Mouse (Mus musculus) limb, embryonic 12.5 days (tissue): ENCODE data around the gene Gpc5. TPM values are rescaled to one million over a fixed set of nuclear protein-coding genes. Genes with fewer than 3 reads are reported as not detected.

Experiments used
- ATAC-seq: fragments of 200-750 bp; cut with Nextera tagmentation; 2 replicates; pipeline ENCODE4 v1.8.0; 2017; ENCODE audit warnings: low read depth, moderate TSS enrichment; ENCODE audit not compliant: insufficient number of reproducible peaks, insufficient read depth, low FRiP score, low TSS enrichment
- H3K27ac ChIP-seq: fragments of 300-500 bp; sonication (generic); 2 replicates; pipeline ENCODE4 v1.5.1; 2016; ENCODE audit warnings: mild to moderate bottlenecking, moderate library complexity
- H3K27me3 ChIP-seq: fragments of 300-500 bp; sonication (generic); 2 replicates; pipeline ENCODE4 v1.6.1; 2016; ENCODE audit warnings: mild to moderate bottlenecking, moderate library complexity
- H3K36me3 ChIP-seq: fragments of 300-500 bp; sonication (generic); 2 replicates; pipeline ENCODE4 v1.6.1; 2016; ENCODE audit warnings: mild to moderate bottlenecking, moderate library complexity
- H3K4me1 ChIP-seq: fragments of 300-500 bp; sonication (generic); replicated peaks from 2 replicates; pipeline ENCODE4 v1.6.1; 2016
- H3K4me2 ChIP-seq: fragments of 300-500 bp; sonication (generic); 2 replicates; pipeline ENCODE4 v1.6.1; 2016; ENCODE audit warnings: mild to moderate bottlenecking, moderate library complexity
- H3K4me3 ChIP-seq: fragments of 300-500 bp; sonication (generic); replicated peaks from 2 replicates; pipeline ENCODE4 v1.5.1; 2016; ENCODE audit warnings: mild to moderate bottlenecking
- H3K9ac ChIP-seq: fragments of 300-500 bp; sonication (generic); replicated peaks from 2 replicates; pipeline ENCODE4 v1.6.1; 2016; ENCODE audit warnings: mild to moderate bottlenecking, moderate library complexity
- H3K9me3 ChIP-seq: fragments of 300-500 bp; sonication (generic); 2 replicates; pipeline ENCODE4 v1.6.1; 2016; ENCODE audit warnings: mild to moderate bottlenecking, moderate library complexity
- WGBS: fragments of 180-500 bp; shearing (Covaris S2); methylation state at CpG from one replicate; pipeline ENCODE4 v1.1.7; 2016; 5-methylcytosine and 5-hydroxymethylcytosine counted together
- polyA plus RNA-seq: library from polyadenylated mRNA; unstranded; fragments of >200 nt; fragmentation: Nextera tagmentation; extraction: Ambion mirVana; gene quantifications from 2 replicates; pipeline ENCODE4 v1.2.1, GENCODE M21; 2016

The Gpc5 gene
- polyA plus RNA-seq, 1 experiment from 2014 or later: 1.2 TPM

DNA sequence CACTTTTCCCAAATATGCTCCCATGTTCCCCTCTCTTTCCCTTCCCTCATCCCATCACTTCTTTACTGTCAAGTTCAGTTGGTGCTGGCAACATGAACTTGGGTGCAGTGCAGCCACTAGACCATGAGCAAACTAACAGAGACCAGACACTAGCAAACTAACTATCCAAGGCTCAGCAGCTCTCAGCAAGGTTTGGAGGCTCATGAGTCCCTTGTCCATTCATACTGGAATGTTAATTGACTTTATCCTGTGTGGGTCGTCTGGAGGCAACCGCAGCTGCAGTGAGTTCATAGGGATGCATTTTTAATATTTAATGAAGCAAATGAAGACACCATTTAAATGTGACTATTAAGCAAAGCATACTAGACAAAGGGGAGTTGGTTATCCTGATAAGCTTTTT is 1292.6 kb downstream of the Gpc5 start:
- no peak overlapping the region for H3K4me3 ChIP-seq
- H3K4me1 ChIP-seq: no peaks in the 10 kb centered on the region
- H3K9me3 ChIP-seq: no peaks in the 10 kb centered on the region
- H3K4me2 ChIP-seq: no peak overlapping the region
- H3K36me3 ChIP-seq: no peaks in the 10 kb centered on the region
- H3K27me3 ChIP-seq: no peaks in the 10 kb centered on the region
- 75% methylated on average over 2 of the region's 2 CpGs for WGBS
- H3K27ac ChIP-seq: no peak overlapping the region
- H3K9ac ChIP-seq: no peak overlapping the region
- ATAC-seq: no peak

DNA sequence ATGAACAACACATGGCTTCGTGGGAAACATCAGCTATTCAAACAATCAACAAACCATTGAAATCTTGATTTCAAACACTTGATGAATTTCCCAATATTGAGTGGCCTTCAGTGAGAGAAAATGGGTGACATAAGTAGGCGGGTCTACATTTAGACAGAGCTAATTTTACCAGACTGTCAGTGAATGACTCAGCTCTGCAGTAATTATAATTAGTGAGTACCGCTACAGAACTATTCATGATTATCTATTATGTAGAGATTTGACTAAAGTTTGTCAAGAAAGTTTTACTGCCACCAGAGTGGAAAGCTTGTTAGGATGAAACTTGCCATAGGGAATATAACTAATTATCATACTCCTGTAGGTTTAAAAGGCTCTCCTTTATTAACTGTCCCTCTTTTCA is 1323.5 kb downstream of the Gpc5 start:
- ATAC-seq: no peak
- Histone ChIP-seq H3K4me3 (no peak overlapping the region), H3K4me1 (no peaks in the 10 kb centered on the region), H3K27me3 (no peaks in the 10 kb centered on the region), H3K36me3 (no peaks in the 10 kb centered on the region), H3K9ac (no peak overlapping the region), H3K4me2 (no peak overlapping the region), H3K9me3 (no peaks in the 10 kb centered on the region), H3K27ac (no peak overlapping the region)
- 82% methylated on average over 3 of the region's 3 CpGs for WGBS

DNA sequence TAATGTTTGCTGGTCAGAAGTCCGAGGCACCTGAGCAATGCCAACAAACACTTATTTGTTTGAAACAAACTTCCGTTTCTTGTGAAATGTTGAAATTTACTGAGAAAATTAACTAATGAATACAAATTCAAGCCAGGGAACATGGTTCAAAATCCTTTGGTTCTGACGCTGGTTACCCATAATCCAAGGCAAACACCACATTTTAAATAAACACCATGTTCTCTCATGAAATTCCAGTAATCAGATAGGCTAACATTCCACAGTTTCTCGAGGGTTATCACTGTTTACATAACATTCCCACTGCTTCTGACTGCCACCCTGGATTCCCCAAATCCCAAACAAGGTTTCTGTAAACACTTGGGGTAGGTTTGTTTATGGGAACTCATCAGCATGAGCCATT is 1356.2 kb downstream of the Gpc5 start:
- no peaks in the 10 kb centered on the region for H3K9me3 ChIP-seq
- H3K4me2 ChIP-seq: no peak overlapping the region
- no peak for ATAC-seq
- H3K9ac ChIP-seq: no peak overlapping the region
- no peaks in the 10 kb centered on the region for H3K36me3 ChIP-seq
- no peaks in the 10 kb centered on the region for H3K4me1 ChIP-seq
- H3K27me3 ChIP-seq: no peaks in the 10 kb centered on the region
- no peak overlapping the region for H3K27ac ChIP-seq
- H3K4me3 ChIP-seq: no peak overlapping the region
- WGBS: 54% methylated on average over 4 of the region's 4 CpGs

DNA sequence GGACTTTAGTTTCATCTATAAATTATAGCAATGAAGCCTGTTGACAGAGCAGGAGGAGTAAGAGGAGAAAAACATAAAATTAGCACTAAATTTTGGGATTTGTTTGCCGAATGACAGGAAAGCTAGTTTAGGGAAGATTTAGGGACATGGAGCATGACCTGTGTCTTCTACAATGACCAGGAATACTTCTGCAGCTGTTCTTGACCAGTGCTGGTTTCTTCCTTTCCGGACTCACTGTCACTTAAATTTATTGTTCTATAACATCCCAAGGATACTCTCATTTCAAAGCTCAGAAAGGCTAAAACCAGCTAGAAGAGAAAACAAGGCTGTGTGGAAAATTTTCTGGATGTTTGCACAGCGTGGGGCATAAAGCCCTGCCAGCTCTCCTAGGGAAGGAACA is 1361.3 kb downstream of the Gpc5 start:
- Histone ChIP-seq H3K9me3 (no peaks in the 10 kb centered on the region), H3K36me3 (no peaks in the 10 kb centered on the region), H3K27me3 (no peaks in the 10 kb centered on the region), H3K27ac (no peak overlapping the region), H3K9ac (no peak overlapping the region), H3K4me1 (no peaks in the 10 kb centered on the region), H3K4me2 (no peak overlapping the region), H3K4me3 (no peak overlapping the region)
- ATAC-seq: no peak
- WGBS: 55% methylated on average over 3 of the region's 3 CpGs

DNA sequence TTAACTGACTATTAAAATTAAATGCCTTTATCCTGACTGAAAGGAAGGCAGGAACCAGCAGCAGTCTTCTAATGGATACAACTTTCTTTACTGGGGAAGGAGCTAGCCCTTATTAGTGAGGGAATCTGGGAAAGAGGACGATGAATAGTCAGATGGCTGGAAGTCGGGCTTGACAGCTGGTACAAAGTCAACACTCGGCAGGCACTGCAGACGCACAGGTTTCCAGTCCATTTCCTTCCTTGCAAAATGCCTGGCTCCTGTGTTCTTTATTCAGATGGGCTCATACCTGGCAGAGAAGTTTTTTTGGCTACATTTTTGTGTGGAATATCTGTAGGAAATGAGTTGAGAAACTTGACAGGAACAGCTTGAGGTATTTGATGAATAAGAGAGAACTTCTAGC is 1364.2 kb downstream of the Gpc5 start:
- WGBS: 38% methylated on average over 4 of the region's 4 CpGs
- H3K4me2 ChIP-seq: no peak overlapping the region
- H3K4me1 ChIP-seq: no peaks in the 10 kb centered on the region
- H3K9me3 ChIP-seq: no peaks in the 10 kb centered on the region
- ATAC-seq: no peak
- H3K27ac ChIP-seq: no peak overlapping the region
- H3K4me3 ChIP-seq: no peak overlapping the region
- H3K27me3 ChIP-seq: no peaks in the 10 kb centered on the region
- no peak overlapping the region for H3K9ac ChIP-seq
- H3K36me3 ChIP-seq: no peaks in the 10 kb centered on the region

DNA sequence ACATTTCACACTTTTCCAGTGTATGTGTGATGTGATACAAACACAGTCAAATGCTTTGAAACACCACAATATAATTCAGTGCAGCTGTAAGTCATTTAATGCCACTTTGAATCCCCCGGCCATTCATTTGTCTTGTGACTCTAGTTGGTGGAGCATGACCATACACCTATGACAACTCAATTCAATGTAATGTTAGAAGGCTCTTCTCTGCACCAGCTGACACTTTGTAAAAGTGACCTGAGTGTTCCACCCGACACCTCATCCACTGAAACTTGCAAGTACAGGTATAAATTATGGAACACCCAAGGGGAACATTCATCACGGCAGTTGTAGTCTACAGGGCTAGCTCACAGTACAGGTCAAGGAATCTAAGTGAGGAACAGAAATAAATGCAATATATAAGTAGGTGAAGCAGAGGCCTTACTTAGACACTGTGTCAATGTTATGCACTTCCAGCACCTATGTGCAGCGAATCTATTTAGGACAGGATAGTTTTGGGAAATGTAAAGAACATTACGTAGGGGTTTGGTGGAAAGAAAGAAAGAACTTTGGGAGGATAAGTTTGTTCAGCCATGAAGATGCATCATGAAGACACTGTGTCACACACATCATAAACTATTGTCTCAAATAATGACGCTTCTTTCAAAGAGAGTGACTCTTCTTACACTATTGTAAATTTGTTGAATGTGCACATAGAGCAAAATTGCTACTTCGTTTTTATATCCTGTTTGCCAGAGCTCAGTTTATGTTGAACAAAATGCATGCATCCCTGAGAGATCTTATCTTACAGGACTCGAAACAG is 1381.6 kb downstream of the Gpc5 start:
- no peak for ATAC-seq
- 74% methylated on average over 8 of the region's 8 CpGs for WGBS

DNA sequence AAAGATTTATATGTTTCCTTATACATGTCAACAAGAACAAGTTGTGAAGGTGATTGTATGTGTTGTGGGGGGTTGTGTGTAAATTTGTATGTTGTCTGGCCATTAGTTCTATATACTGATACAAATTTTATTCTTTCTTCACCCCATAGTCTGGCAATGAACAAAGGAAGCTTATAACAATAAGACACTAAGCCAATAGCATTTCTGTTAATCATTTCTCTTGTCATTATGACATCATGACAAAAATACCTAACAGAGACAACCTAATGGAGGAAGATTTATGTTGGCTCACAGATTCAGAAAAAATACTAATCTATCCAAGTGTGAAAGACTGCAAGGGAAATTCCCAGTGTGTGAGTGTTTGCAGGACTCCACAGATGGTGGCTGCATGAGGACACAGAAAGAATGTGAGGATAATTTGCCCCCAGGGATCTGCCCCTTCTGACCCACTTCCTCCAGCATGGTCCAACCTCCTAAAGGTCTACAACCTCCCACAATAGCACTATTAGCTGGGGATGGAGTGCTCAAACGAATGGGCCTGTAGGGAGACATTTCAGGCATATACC is 1402.4 kb downstream of the Gpc5 start:
- whole genome bisulfite sequencing: 31% methylated on average over 1 of the region's 1 CpGs
- H3K36me3 ChIP-seq: no peaks in the 10 kb centered on the region
- H3K4me3 ChIP-seq: no peak overlapping the region
- H3K4me1 ChIP-seq: no peaks in the 10 kb centered on the region
- no peaks in the 10 kb centered on the region for H3K27me3 ChIP-seq
- no peak overlapping the region for H3K9ac ChIP-seq
- ATAC-seq: no peak
- H3K27ac ChIP-seq: no peak overlapping the region
- H3K9me3 ChIP-seq: no peaks in the 10 kb centered on the region
- no peak overlapping the region for H3K4me2 ChIP-seq

More for the DNA sequence above, 1381.6 kb downstream of the Gpc5 start:
- H3K4me1 ChIP-seq: no peaks in the 10 kb centered on the region
- H3K27ac ChIP-seq: no peak overlapping the region
- H3K4me2 ChIP-seq: no peak overlapping the region
- no peak overlapping the region for H3K4me3 ChIP-seq
- H3K9me3 ChIP-seq: no peaks in the 10 kb centered on the region
- H3K9ac ChIP-seq: no peak overlapping the region
- H3K27me3 ChIP-seq: no peaks in the 10 kb centered on the region
- H3K36me3 ChIP-seq: no peaks in the 10 kb centered on the region

DNA sequence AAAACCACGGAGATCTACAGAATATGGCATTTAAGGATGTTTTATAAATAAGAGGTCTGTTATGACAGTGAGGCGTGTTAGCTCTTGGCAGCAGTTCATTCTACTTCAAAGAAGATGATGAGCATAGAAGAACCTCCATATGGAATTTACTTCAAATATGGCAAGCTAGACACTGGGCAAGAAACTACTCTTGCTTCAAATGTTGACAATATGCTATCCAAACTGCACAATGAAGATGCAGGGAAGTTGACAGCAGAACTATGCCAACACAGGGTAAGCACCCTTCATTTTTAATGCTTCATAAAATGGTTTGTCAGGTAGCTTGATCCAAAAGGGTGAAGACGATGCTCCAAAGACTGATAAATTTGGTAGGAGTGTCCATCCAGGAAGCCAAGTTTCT is 1446.2 kb downstream of the Gpc5 start:
- Histone ChIP-seq H3K36me3 (no peaks in the 10 kb centered on the region), H3K9me3 (no peaks in the 10 kb centered on the region), H3K27ac (no peak overlapping the region), H3K4me3 (no peak overlapping the region), H3K4me2 (no peak overlapping the region), H3K27me3 (no peaks in the 10 kb centered on the region; the same call in 1 of the 2 replicates), H3K4me1 (no peaks in the 10 kb centered on the region), H3K9ac (no peak overlapping the region)
- no peak for ATAC-seq
- WGBS: 84% methylated on average over 3 of the region's 3 CpGs

DNA sequence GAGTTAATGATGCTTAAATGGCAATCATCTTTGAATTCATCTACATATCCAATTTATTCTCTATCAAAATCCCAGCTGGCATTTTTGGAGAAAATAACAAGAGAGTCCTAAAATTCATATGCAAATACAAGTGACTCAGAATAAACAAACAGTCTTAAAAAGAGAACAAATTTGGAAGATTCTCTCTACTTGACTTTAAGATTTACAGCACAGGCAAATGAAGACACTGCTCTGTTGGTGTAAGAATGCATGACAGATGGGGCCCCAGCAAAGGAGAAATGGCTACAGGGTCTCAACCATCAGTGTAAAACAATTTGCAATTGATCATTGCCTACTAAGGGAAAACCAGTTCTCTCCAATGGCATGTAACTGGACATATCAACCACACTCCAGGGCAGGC is 1451.7 kb downstream of the Gpc5 start:
- no peak overlapping the region for H3K4me3 ChIP-seq
- H3K36me3 ChIP-seq: no peaks in the 10 kb centered on the region
- no peaks in the 10 kb centered on the region for H3K9me3 ChIP-seq
- H3K27ac ChIP-seq: no peak overlapping the region
- H3K4me2 ChIP-seq: no peak overlapping the region
- H3K4me1 ChIP-seq: no peaks in the 10 kb centered on the region
- H3K27me3 ChIP-seq: no peaks in the 10 kb centered on the region; the same call in 1 of the 2 replicates
- H3K9ac ChIP-seq: no peak overlapping the region
- no peak for ATAC-seq

DNA sequence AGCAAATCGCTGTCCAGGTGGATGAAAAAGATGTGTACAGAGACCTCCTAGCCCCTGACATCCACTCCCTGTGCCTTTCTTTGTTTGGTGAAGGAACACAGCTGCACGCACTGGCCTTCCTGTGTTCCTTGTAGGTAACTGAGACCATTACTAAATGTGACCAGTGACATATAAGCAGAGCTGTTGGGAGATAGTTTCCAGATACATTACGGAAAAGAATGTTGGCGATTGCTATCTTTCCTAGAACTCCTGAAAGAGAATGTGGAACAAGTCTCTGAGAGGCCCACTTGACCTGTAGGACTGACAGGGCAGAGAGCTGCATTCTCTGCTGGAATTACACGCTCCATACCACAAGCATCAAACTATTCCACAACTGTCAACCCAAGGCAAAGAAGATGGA is 1459.4 kb downstream of the Gpc5 start:
- H3K27ac ChIP-seq: no peak overlapping the region
- H3K36me3 ChIP-seq: no peaks in the 10 kb centered on the region
- no peak for ATAC-seq
- 53% methylated on average over 5 of the region's 5 CpGs for WGBS
- no peaks in the 10 kb centered on the region for H3K27me3 ChIP-seq
- no peak overlapping the region for H3K4me2 ChIP-seq
- no peak overlapping the region for H3K9ac ChIP-seq
- H3K4me3 ChIP-seq: no peak overlapping the region
- H3K4me1 ChIP-seq: no peaks in the 10 kb centered on the region
- no peaks in the 10 kb centered on the region for H3K9me3 ChIP-seq

DNA sequence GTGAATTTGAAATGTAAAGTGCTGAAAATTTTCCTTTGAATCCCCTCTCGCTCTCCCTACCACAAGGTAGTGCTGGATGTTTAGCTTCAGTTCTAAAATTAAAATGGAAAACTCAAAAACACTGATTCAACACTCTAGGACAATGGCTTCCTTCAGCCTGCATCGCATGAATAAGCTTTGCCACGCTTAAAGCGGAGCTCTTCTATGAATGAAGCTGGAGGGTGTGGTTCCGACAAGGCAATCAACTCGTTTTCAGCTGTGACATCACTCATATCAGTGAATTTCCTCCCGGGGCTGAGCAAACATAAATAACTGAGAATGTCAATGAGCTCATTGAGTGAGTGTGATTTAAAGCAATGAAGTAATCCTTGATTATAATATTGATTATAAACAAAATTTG is 1461.3 kb downstream of the Gpc5 start:
- H3K4me3 ChIP-seq: no peak overlapping the region
- 75% methylated on average over 7 of the region's 7 CpGs for WGBS
- H3K27me3 ChIP-seq: no peaks in the 10 kb centered on the region
- no peak overlapping the region for H3K9ac ChIP-seq
- no peaks in the 10 kb centered on the region for H3K9me3 ChIP-seq
- no peak overlapping the region for H3K27ac ChIP-seq
- no peaks in the 10 kb centered on the region for H3K36me3 ChIP-seq
- no peak for ATAC-seq
- H3K4me1 ChIP-seq: no peaks in the 10 kb centered on the region
- H3K4me2 ChIP-seq: no peak overlapping the region
